Mouse (Mus musculus): Measurements from ENCODE around the gene Elovl7. TPM values are rescaled to one million over a fixed set of nuclear protein-coding genes. Genes with fewer than 3 reads are reported as not detected.

Gene Elovl7
- total and polyA plus RNA-seq, 2 experiments from 2014 or later: 1.9 to 2.4 TPM

- TF ChIP-seq CTCF (IDR thresholded peaks at IDR 0.05): peak; percentile 15; the same call in 1 of the 2 replicates
- H3K4me1 ChIP-seq (ENCODE audit: insufficient read depth, low read length): peaks cover 4% of the 10 kb centered on the region; the same call in 1 of the 2 replicates
Observed at GRCm38 (mm10) chr13:108315702-108316486, 101.7 kb downstream of the Elovl7 start, which contains the start of gene Depdc1b. TSS of gene Depdc1b (plus strand) at chr13:108316332.

GRCm38 (mm10) chr13:108316487-108316903 is 102.3 kb downstream of the Elovl7 start:
- no peak for TF ChIP-seq CTCF (IDR thresholded peaks at IDR 0.05)
- Histone ChIP-seq H3K4me3 (ENCODE audit: low read depth, low read length) (peak overlapping the region; percentile 53), H3K4me2 (ENCODE audit: low read depth, low read length, poor library complexity, severe bottlenecking) (peak overlapping the region; percentile 99), H3K4me1 (ENCODE audit: insufficient read depth, low read length) (peaks cover 4% of the 10 kb centered on the region; the same call in 1 of the 2 replicates), H3K9ac (replicated peaks; ENCODE audit: low read length, poor library complexity, severe bottlenecking) (peak overlapping the region; percentile 51; the same call in 1 of the 2 replicates), H3K36me3 (ENCODE audit: insufficient read depth, low read length) (no peaks in the 10 kb centered on the region), H3K9me3 (ENCODE audit: low read length) (no peaks in the 10 kb centered on the region), H3K27ac (ENCODE audit: low read depth, low read length) (no peak overlapping the region), H3K27me3 (ENCODE audit: insufficient read depth, low read length) (no peaks in the 10 kb centered on the region)
- 0 out of 2 replicates have a peak, but pooled peaks have one; percentile 2 for ATAC-seq (ENCODE audit: low FRiP score)
- WGBS: under 1% methylated on average over 32 of the region's 32 CpGs
- no peak for DNase-seq (ENCODE audit: low spot score)

More at GRCm38 (mm10) chr13:108315702-108316486, 101.7 kb downstream of the Elovl7 start, which contains the start of gene Depdc1b:
- peak within 1 kb of the TSS; percentile 99 for H3K4me2 ChIP-seq (ENCODE audit: low read depth, low read length, poor library complexity, severe bottlenecking)
- ATAC-seq (ENCODE audit: low FRiP score): peak; percentile 95
- H3K4me3 ChIP-seq (ENCODE audit: low read depth, low read length): peak within 1 kb of the TSS; percentile 53
- WGBS: 1% methylated on average over 46 of the region's 48 CpGs
- DNase-seq (ENCODE audit: low spot score): peak; percentile 91
- no peak within 1 kb of the TSS for H3K27ac ChIP-seq (ENCODE audit: low read depth, low read length)
- H3K9ac ChIP-seq (replicated peaks; ENCODE audit: low read length, poor library complexity, severe bottlenecking): peak within 1 kb of the TSS; percentile 51; the same call in 1 of the 2 replicates
- H3K9me3 ChIP-seq (ENCODE audit: low read length): no peaks in the 10 kb centered on the region
- no peaks in the 10 kb centered on the region for H3K27me3 ChIP-seq (ENCODE audit: insufficient read depth, low read length)
- H3K36me3 ChIP-seq (ENCODE audit: insufficient read depth, low read length): no peaks in the 10 kb centered on the region

- no peak for DNase-seq (ENCODE audit: low spot score)
- H3K27me3 ChIP-seq (ENCODE audit: insufficient read depth, low read length): no peaks in the 10 kb centered on the region
- no peak overlapping the region for H3K9ac ChIP-seq (replicated peaks; ENCODE audit: low read length, poor library complexity, severe bottlenecking)
- 85% methylated on average over 2 of the region's 2 CpGs for WGBS
- no peak overlapping the region for H3K27ac ChIP-seq (ENCODE audit: low read depth, low read length)
- H3K4me2 ChIP-seq (ENCODE audit: low read depth, low read length, poor library complexity, severe bottlenecking): no peak overlapping the region
- no peak overlapping the region for H3K4me3 ChIP-seq (ENCODE audit: low read depth, low read length)
- H3K9me3 ChIP-seq (ENCODE audit: low read length): no peaks in the 10 kb centered on the region
- H3K36me3 ChIP-seq (ENCODE audit: insufficient read depth, low read length): no peaks in the 10 kb centered on the region
- no peak for ATAC-seq (ENCODE audit: low FRiP score)
- no peak for TF ChIP-seq CTCF (IDR thresholded peaks at IDR 0.05)
- peaks cover 4% of the 10 kb centered on the region; the same call in 1 of the 2 replicates for H3K4me1 ChIP-seq (ENCODE audit: insufficient read depth, low read length)
Observed at GRCm38 (mm10) chr13:108317414-108317813, 103.2 kb downstream of the Elovl7 start.

GRCm38 (mm10) chr13:108319028-108319427 is 104.8 kb downstream of the Elovl7 start:
- Histone ChIP-seq H3K27ac (ENCODE audit: low read depth, low read length) (no peak overlapping the region), H3K9me3 (ENCODE audit: low read length) (no peaks in the 10 kb centered on the region), H3K4me3 (ENCODE audit: low read depth, low read length) (no peak overlapping the region), H3K4me1 (ENCODE audit: insufficient read depth, low read length) (peaks cover 4% of the 10 kb centered on the region; the same call in 1 of the 2 replicates), H3K9ac (replicated peaks; ENCODE audit: low read length, poor library complexity, severe bottlenecking) (no peak overlapping the region), H3K4me2 (ENCODE audit: low read depth, low read length, poor library complexity, severe bottlenecking) (no peak overlapping the region), H3K27me3 (ENCODE audit: insufficient read depth, low read length) (no peaks in the 10 kb centered on the region), H3K36me3 (ENCODE audit: insufficient read depth, low read length) (no peaks in the 10 kb centered on the region)
- no peak for ATAC-seq (ENCODE audit: low FRiP score)
- no peak for DNase-seq (ENCODE audit: low spot score)
- no peak for TF ChIP-seq CTCF (IDR thresholded peaks at IDR 0.05)
- WGBS: 96% methylated on average over 8 of the region's 8 CpGs

- H3K4me1 ChIP-seq (ENCODE audit: insufficient read depth, low read length): peaks cover 4% of the 10 kb centered on the region; the same call in 1 of the 2 replicates
- no peak overlapping the region for H3K4me3 ChIP-seq (ENCODE audit: low read depth, low read length)
- H3K27ac ChIP-seq (ENCODE audit: low read depth, low read length): no peak overlapping the region
- ATAC-seq (ENCODE audit: low FRiP score) (no peak), DNase-seq (ENCODE audit: low spot score) (no peak)
- no peaks in the 10 kb centered on the region for H3K9me3 ChIP-seq (ENCODE audit: low read length)
- H3K4me2 ChIP-seq (ENCODE audit: low read depth, low read length, poor library complexity, severe bottlenecking): no peak overlapping the region
- 84% methylated on average over 8 of the region's 8 CpGs for WGBS
- no peaks in the 10 kb centered on the region for H3K27me3 ChIP-seq (ENCODE audit: insufficient read depth, low read length)
- H3K36me3 ChIP-seq (ENCODE audit: insufficient read depth, low read length): no peaks in the 10 kb centered on the region
- TF ChIP-seq CTCF (IDR thresholded peaks at IDR 0.05): no peak
- no peak overlapping the region for H3K9ac ChIP-seq (replicated peaks; ENCODE audit: low read length, poor library complexity, severe bottlenecking)
Observed at GRCm38 (mm10) chr13:108320216-108320615, 106.0 kb downstream of the Elovl7 start.

- DNase-seq (ENCODE audit: low spot score) (no peak), ATAC-seq (ENCODE audit: low FRiP score) (no peak)
- no peak for TF ChIP-seq CTCF (IDR thresholded peaks at IDR 0.05)
- Histone ChIP-seq H3K4me3 (ENCODE audit: low read depth, low read length) (no peak overlapping the region), H3K27me3 (ENCODE audit: insufficient read depth, low read length) (no peaks in the 10 kb centered on the region), H3K9ac (replicated peaks; ENCODE audit: low read length, poor library complexity, severe bottlenecking) (no peak overlapping the region), H3K9me3 (ENCODE audit: low read length) (no peaks in the 10 kb centered on the region), H3K4me1 (ENCODE audit: insufficient read depth, low read length) (no peaks in the 10 kb centered on the region), H3K4me2 (ENCODE audit: low read depth, low read length, poor library complexity, severe bottlenecking) (no peak overlapping the region), H3K36me3 (ENCODE audit: insufficient read depth, low read length) (no peaks in the 10 kb centered on the region), H3K27ac (ENCODE audit: low read depth, low read length) (no peak overlapping the region)
- WGBS: 96% methylated on average over 2 of the region's 2 CpGs
Observed at GRCm38 (mm10) chr13:108322466-108322865, 108.3 kb downstream of the Elovl7 start.

Data from midbrain, postnatal 0 days (tissue).